Mouse (Mus musculus) limb, embryonic 13.5 days (tissue): Measurements from ENCODE around the gene Tmem184b. TPM values are rescaled to one million over a fixed set of nuclear protein-coding genes. Genes with fewer than 3 reads are reported as not detected.
A peak's percentile ranks its signal among the peaks of the same experiment; 100 is the strongest.

Experiments
- ATAC-seq: fragments of 200-750 bp; cut with Nextera tagmentation; 2 replicates; pipeline ENCODE4 v1.8.0; 2017; ENCODE audit warnings: low read depth, moderate number of reproducible peaks, moderate TSS enrichment; ENCODE audit not compliant: low FRiP score
- H3K27ac ChIP-seq: fragments of 300-500 bp; sonication (generic); 2 replicates; pipeline ENCODE4 v1.5.1; 2015; ENCODE audit warnings: inconsistent platforms, mild to moderate bottlenecking, moderate library complexity
- H3K27me3 ChIP-seq: fragments of 300-500 bp; sonication (generic); 2 replicates; pipeline ENCODE4 v1.6.1; 2015; ENCODE audit warnings: mild to moderate bottlenecking, inconsistent platforms
- H3K36me3 ChIP-seq: fragments of 300-500 bp; sonication (generic); 2 replicates; pipeline ENCODE4 v1.6.1; 2015; ENCODE audit warnings: inconsistent platforms, mild to moderate bottlenecking, moderate library complexity
- H3K4me1 ChIP-seq: fragments of 300-500 bp; sonication (generic); 2 replicates; pipeline ENCODE4 v1.6.1; 2015; ENCODE audit warnings: inconsistent platforms
- H3K4me2 ChIP-seq: fragments of 300-500 bp; sonication (generic); replicated peaks from 2 replicates; pipeline ENCODE4 v1.6.1; 2015; ENCODE audit warnings: inconsistent platforms, mild to moderate bottlenecking, moderate library complexity
- H3K4me3 ChIP-seq: fragments of 300-500 bp; sonication (generic); 2 replicates; pipeline ENCODE4 v1.5.1; 2015; ENCODE audit warnings: moderate library complexity, mild to moderate bottlenecking, inconsistent platforms
- H3K9ac ChIP-seq: fragments of 300-500 bp; sonication (generic); 2 replicates; pipeline ENCODE4 v1.6.1; 2015; ENCODE audit warnings: mild to moderate bottlenecking, inconsistent platforms
- H3K9me3 ChIP-seq: fragments of 300-500 bp; sonication (generic); 2 replicates; pipeline ENCODE4 v1.6.1; 2016; ENCODE audit warnings: inconsistent platforms
- WGBS: fragments of 180-500 bp; shearing (Covaris S2); methylation state at CpG from one replicate; pipeline ENCODE4 v1.1.7; 2015; 5-methylcytosine and 5-hydroxymethylcytosine counted together
- polyA plus RNA-seq: library from polyadenylated mRNA; unstranded; fragments of >200 nt; fragmentation: Nextera tagmentation; extraction: Ambion mirVana; gene quantifications from 2 replicates; pipeline ENCODE4 v1.2.1, GENCODE M21; 2015

The Tmem184b gene
- polyA plus RNA-seq, 1 experiment from 2014 or later, result 77.6 TPM

- WGBS, result 51% methylated on average over 8 of the region's 8 CpGs
These were observed 57.1 kb downstream of the Tmem184b start, which contains the start of gene Maff for GRCm38 (mm10) chr15:79346051-79346793. Gene Maff (plus strand): TSS chr15:79346621.

GRCm38 (mm10) chr15:79344627-79345026 is 58.7 kb downstream of the Tmem184b start:
- Histone ChIP-seq H3K27ac (no peak overlapping the region), H3K9me3 (no peaks in the 10 kb centered on the region), H3K4me1 (peaks cover 14% of the 10 kb centered on the region), H3K9ac (no peak overlapping the region), H3K4me3 (no peak overlapping the region), H3K36me3 (no peaks in the 10 kb centered on the region), H3K4me2 (no peak overlapping the region), H3K27me3 (no peaks in the 10 kb centered on the region)
- ATAC-seq, result no peak
- 73% methylated on average over 4 of the region's 4 CpGs for WGBS

More at GRCm38 (mm10) chr15:79346051-79346793, 57.1 kb downstream of the Tmem184b start, which contains the start of gene Maff:
- peak within 1 kb of the TSS; percentile 91 for H3K4me2 ChIP-seq
- H3K9me3 ChIP-seq, result no peaks in the 10 kb centered on the region
- H3K4me3 ChIP-seq, result peak within 1 kb of the TSS; percentile 80
- H3K9ac ChIP-seq, result peak within 1 kb of the TSS; percentile 74
- no peak for ATAC-seq
- H3K4me1 ChIP-seq, result peaks cover 18% of the 10 kb centered on the region
- peak within 1 kb of the TSS; percentile 93 for H3K27ac ChIP-seq
- H3K36me3 ChIP-seq, result no peaks in the 10 kb centered on the region
- no peaks in the 10 kb centered on the region for H3K27me3 ChIP-seq

GRCm38 (mm10) chr15:79342641-79343337 is 60.6 kb downstream of the Tmem184b start:
- Histone ChIP-seq H3K4me1 (0 out of 2 replicates have a peak, but pooled peaks cover 3% of the 10 kb centered on the region), H3K36me3 (no peaks in the 10 kb centered on the region), H3K4me3 (no peak overlapping the region), H3K9ac (no peak overlapping the region), H3K27me3 (no peaks in the 10 kb centered on the region), H3K9me3 (no peaks in the 10 kb centered on the region), H3K27ac (no peak overlapping the region), H3K4me2 (no peak overlapping the region)
- 74% methylated on average over 6 of the region's 6 CpGs for WGBS
- ATAC-seq, result no peak

DNA sequence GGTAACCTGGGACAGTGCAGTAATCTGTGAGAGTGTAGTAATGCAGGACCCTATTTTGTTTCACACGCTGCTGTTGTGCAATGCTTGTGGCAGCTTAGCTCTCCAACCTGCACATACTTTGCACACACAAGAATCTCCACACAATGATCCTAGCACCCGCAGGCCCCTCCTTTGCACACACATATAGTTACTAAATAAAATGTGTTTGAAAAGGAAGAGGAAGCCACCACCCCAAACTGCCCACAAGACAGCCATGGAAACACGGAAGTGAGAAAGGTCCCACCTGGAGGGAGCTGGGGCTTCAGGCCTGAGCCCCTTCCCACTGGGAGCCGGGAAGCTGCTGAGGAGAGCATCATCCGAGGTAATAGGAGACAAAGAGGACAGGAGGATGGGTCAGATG is 64.4 kb downstream of the Tmem184b start:
- 70% methylated on average over 5 of the region's 5 CpGs for WGBS

DNA sequence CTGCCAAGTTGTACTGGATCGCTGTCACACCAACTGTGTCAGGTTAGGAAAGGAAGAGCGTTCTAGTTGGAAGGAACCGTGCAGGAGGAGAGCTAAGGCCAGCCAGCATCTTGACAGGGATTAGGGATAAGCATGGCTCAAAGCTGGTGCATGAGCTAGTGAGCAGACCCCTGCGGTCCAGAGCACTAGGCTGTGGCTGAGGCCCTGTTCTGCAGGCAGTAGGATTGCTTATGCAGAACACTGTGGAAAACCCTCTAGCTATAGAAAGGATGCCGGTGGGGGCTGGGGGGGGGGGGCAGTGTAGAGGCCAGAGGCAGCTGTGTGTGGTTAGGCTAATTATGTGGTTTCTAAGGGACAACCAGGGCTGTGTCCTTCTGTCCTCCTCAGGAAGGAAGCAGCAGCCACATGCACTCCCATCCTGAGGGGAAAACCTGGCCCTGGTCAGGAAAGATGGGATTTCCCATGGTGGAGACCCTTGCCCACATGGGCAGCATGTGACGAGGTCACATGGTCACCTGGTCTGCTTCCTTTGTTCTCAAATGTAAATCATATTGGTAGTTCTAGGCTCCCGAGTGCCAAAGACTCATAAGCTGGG is 68.2 kb downstream of the Tmem184b start:
- no peaks in the 10 kb centered on the region for H3K9me3 ChIP-seq
- WGBS, result 51% methylated on average over 7 of the region's 7 CpGs
- H3K9ac ChIP-seq, result no peak overlapping the region
- 0 out of 2 replicates have a peak, but pooled peaks cover 6% of the 10 kb centered on the region for H3K4me1 ChIP-seq
- no peaks in the 10 kb centered on the region for H3K27me3 ChIP-seq
- no peak overlapping the region for H3K4me2 ChIP-seq
- ATAC-seq, result no peak
- H3K27ac ChIP-seq, result no peak overlapping the region
- no peaks in the 10 kb centered on the region for H3K36me3 ChIP-seq
- H3K4me3 ChIP-seq, result no peak overlapping the region

More for the DNA sequence above, 64.4 kb downstream of the Tmem184b start:
- Histone ChIP-seq H3K4me1 (0 out of 2 replicates have a peak, but pooled peaks cover 6% of the 10 kb centered on the region), H3K36me3 (no peaks in the 10 kb centered on the region), H3K4me3 (no peak overlapping the region), H3K9ac (no peak overlapping the region), H3K27me3 (no peaks in the 10 kb centered on the region), H3K27ac (no peak overlapping the region), H3K9me3 (no peaks in the 10 kb centered on the region), H3K4me2 (no peak overlapping the region)
- no peak for ATAC-seq

GRCm38 (mm10) chr15:79333409-79333808 is 70.0 kb downstream of the Tmem184b start:
- no peaks in the 10 kb centered on the region for H3K36me3 ChIP-seq
- 0 out of 2 replicates have a peak, but pooled peaks cover 6% of the 10 kb centered on the region for H3K4me1 ChIP-seq
- H3K4me2 ChIP-seq, result no peak overlapping the region
- H3K27me3 ChIP-seq, result no peaks in the 10 kb centered on the region
- H3K4me3 ChIP-seq, result no peak overlapping the region
- H3K27ac ChIP-seq, result no peak overlapping the region
- ATAC-seq, result no peak
- no peaks in the 10 kb centered on the region for H3K9me3 ChIP-seq
- no peak overlapping the region for H3K9ac ChIP-seq
- 77% methylated on average over 4 of the region's 4 CpGs for whole genome bisulfite sequencing

DNA sequence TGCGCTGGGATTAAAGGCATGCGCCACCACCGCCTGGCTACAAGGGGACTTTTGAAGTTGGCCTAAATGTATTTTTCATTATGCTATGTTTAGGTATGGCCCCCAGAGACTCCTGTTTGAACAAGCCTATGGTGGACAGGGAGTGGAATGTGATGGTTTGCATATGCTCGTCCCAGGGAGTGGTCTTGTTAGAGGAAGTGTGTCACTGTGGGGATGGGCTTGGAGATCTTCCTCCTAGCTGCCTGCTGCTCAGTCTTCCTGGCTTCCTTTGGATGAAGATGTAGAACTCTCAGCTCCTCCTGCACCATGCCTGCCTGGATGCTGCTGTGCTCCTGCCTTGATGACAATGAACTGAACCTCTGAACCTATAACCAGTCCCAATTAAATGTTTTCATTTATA is 72.8 kb downstream of the Tmem184b start:
- no peaks in the 10 kb centered on the region for H3K27me3 ChIP-seq
- ATAC-seq, result no peak
- no peak overlapping the region for H3K4me2 ChIP-seq
- no peaks in the 10 kb centered on the region for H3K36me3 ChIP-seq
- H3K4me1 ChIP-seq, result peaks cover 26% of the 10 kb centered on the region
- H3K27ac ChIP-seq, result no peak overlapping the region
- H3K9me3 ChIP-seq, result no peaks in the 10 kb centered on the region
- H3K4me3 ChIP-seq, result no peak overlapping the region
- 70% methylated on average over 4 of the region's 4 CpGs for WGBS
- H3K9ac ChIP-seq, result no peak overlapping the region

- no peak overlapping the region for H3K9ac ChIP-seq
- WGBS, result 90% methylated on average over 6 of the region's 6 CpGs
- no peak overlapping the region for H3K27ac ChIP-seq
These were observed 73.4 kb downstream of the Tmem184b start for GRCm38 (mm10) chr15:79329979-79330363.

GRCm38 (mm10) chr15:79329346-79329978 is 73.9 kb downstream of the Tmem184b start:
- no peaks in the 10 kb centered on the region for H3K9me3 ChIP-seq

More at GRCm38 (mm10) chr15:79329979-79330363, 73.4 kb downstream of the Tmem184b start:
- Histone ChIP-seq H3K4me3 (no peak overlapping the region), H3K4me2 (no peak overlapping the region), H3K4me1 (peaks cover 27% of the 10 kb centered on the region), H3K27me3 (no peaks in the 10 kb centered on the region), H3K36me3 (no peaks in the 10 kb centered on the region), H3K9me3 (no peaks in the 10 kb centered on the region)
- no peak for ATAC-seq

GRCm38 (mm10) chr15:79328939-79329275 is 74.5 kb downstream of the Tmem184b start:
- 87% methylated on average over 4 of the region's 4 CpGs for WGBS
- no peak for ATAC-seq

More at GRCm38 (mm10) chr15:79329346-79329978, 73.9 kb downstream of the Tmem184b start:
- H3K4me2 ChIP-seq, result no peak overlapping the region
- H3K4me1 ChIP-seq, result peaks cover 27% of the 10 kb centered on the region
- H3K9ac ChIP-seq, result no peak overlapping the region
- H3K36me3 ChIP-seq, result no peaks in the 10 kb centered on the region
- H3K27ac ChIP-seq, result no peak overlapping the region
- H3K27me3 ChIP-seq, result no peaks in the 10 kb centered on the region
- no peak for ATAC-seq
- 93% methylated on average over 6 of the region's 6 CpGs for WGBS
- H3K4me3 ChIP-seq, result no peak overlapping the region

DNA sequence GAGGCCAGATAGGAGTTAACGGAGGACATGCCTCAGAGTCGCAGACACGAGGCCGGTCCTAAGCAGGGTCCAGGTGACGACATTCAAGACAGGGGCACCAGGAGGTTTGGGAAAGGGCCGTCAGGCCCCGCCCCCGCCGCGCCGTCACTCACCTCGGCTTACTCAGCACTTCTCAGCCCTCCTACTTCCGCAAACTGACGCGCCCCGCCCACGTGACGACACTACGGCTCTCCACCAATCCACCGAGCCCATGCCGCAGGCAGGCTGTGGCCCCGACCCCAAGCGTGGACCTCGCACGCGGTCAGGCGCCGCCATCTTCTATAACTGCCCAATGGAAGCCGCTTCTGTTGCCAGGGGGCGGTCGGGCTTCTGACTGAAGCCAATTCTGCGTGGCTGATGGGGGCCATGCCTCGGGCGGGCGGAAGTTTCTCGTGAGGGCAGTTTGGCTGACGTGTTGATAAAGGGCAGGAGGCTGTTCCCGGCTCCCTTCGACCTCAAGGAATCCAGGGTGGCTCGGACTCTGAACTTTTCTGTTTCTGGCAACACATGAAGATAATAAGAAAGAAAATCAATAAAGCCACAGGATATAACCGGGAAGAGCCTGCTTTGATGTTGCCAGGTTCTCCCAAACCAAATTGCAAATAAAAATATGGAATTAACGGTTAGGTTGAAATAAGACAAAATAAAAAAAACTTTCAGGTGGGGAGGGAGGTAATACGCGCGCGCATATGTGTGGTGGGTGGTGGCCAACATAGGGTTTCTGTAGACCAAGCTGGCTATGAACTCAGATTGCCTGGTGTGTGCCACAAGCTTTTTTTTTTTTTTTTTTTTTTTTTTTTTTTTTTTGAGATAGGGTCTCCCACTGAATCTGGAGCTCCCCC is 75.1 kb downstream of the Tmem184b start, which contains the start of gene Pla2g6:
Gene Pla2g6 (minus strand): TSS at position 333 of the 881 bp plus-strand sequence.
- H3K27ac ChIP-seq, result peak within 1 kb of the TSS; percentile 75
- H3K4me3 ChIP-seq, result peak within 1 kb of the TSS; percentile 60
- WGBS, result 3% methylated on average over 46 of the region's 46 CpGs
- H3K9ac ChIP-seq, result peak within 1 kb of the TSS; percentile 67
- H3K36me3 ChIP-seq, result no peaks in the 10 kb centered on the region
- H3K9me3 ChIP-seq, result no peaks in the 10 kb centered on the region
- no peaks in the 10 kb centered on the region for H3K27me3 ChIP-seq
- peaks cover 39% of the 10 kb centered on the region for H3K4me1 ChIP-seq
- peak within 1 kb of the TSS; percentile 89 for H3K4me2 ChIP-seq
- ATAC-seq, result peak; percentile 97

More at GRCm38 (mm10) chr15:79328939-79329275, 74.5 kb downstream of the Tmem184b start:
- Histone ChIP-seq H3K4me1 (peaks cover 33% of the 10 kb centered on the region), H3K9me3 (no peaks in the 10 kb centered on the region), H3K27me3 (no peaks in the 10 kb centered on the region), H3K9ac (no peak overlapping the region), H3K4me2 (peak overlapping the region; percentile 89), H3K4me3 (no peak overlapping the region), H3K27ac (no peak overlapping the region), H3K36me3 (no peaks in the 10 kb centered on the region)
